Mouse (Mus musculus): ENCODE data around the gene Otx2. TPM values are rescaled to one million over a fixed set of nuclear protein-coding genes. Genes with fewer than 3 reads are reported as not detected.

Gene Otx2
- total RNA-seq, 2 experiments from 2014 or later = 0.52 to 1.4 TPM

DNA sequence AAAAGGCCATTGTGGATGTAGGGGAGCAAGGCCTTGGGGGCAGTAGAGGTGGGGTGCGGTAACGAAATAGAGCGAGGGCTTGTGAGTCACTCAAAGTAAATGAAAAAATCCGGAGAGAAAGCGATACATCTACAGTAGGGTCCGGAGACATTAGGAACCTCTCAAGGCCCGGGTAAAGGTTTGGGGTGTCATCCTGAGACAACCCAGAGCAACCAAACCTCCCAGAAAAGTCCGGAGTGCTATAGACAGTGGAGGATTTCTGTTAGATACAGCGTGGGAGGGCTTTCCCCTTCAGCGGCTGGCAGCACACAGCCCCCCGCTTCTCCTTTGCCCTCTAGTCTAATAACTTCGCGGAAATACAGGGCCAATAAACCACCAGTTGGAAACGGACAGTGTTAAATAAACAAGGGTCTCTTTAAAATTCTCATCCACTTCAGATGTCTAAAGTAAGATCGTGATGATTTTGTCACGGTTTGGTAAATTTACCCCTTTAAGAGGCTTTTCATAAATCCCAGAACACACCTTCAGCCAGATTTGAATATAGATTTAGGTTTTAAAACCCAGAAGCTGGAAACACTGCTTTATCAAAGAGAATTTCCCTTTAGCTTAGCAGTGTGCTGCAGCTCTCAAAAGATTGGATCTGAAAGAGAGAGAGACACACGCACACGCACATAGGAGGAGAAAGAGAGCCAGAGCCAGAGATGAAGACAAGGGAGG is 3.9 kb downstream of the Otx2 start:
- DNase-seq (ENCODE audit: extremely low spot score in 1 of 2, low spot score in 1 of 2) = no peak

DNA sequence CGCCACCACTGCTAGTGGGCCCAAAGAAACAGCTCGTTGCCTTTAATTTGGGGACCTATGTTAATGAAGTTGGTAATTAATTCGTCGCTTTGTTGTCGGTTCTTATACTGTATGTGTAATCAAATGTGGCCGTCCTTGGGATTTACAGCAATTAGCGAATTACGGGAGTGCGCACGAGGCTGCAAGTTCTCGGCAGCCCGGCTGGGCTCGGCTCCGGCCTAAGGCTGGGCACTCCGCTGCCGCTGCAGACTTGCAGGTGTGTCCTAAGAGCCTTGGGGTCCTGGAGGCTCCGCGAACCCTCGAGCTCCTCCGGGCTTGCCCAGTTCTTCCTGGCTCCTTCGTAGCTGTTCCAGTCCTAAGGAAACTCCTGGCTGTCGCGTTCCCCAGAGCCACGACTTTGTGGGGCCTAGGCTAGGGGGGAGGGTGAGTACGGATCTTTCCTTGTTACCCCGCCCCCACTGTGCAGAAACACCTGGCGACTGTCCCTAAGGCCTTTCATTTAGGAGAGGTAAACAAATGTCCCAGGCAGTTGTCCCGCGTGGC is 4.8 kb downstream of the Otx2 start:
- DNase-seq (ENCODE audit: extremely low spot score in 1 of 2, low spot score in 1 of 2) = no peak

- no peak for DNase-seq (ENCODE audit: extremely low spot score in 1 of 2, low spot score in 1 of 2)
Measured at GRCm38 (mm10) chr14:48668051-48668481, 5.6 kb downstream of the Otx2 start.

- DNase-seq (ENCODE audit: extremely low spot score in 1 of 2, low spot score in 1 of 2) = no peak
Measured at GRCm38 (mm10) chr14:48667396-48667795, 6.2 kb downstream of the Otx2 start.

GRCm38 (mm10) chr14:48666771-48667170 is 6.8 kb downstream of the Otx2 start:
- no peak for DNase-seq (ENCODE audit: extremely low spot score in 1 of 2, low spot score in 1 of 2)

DNA sequence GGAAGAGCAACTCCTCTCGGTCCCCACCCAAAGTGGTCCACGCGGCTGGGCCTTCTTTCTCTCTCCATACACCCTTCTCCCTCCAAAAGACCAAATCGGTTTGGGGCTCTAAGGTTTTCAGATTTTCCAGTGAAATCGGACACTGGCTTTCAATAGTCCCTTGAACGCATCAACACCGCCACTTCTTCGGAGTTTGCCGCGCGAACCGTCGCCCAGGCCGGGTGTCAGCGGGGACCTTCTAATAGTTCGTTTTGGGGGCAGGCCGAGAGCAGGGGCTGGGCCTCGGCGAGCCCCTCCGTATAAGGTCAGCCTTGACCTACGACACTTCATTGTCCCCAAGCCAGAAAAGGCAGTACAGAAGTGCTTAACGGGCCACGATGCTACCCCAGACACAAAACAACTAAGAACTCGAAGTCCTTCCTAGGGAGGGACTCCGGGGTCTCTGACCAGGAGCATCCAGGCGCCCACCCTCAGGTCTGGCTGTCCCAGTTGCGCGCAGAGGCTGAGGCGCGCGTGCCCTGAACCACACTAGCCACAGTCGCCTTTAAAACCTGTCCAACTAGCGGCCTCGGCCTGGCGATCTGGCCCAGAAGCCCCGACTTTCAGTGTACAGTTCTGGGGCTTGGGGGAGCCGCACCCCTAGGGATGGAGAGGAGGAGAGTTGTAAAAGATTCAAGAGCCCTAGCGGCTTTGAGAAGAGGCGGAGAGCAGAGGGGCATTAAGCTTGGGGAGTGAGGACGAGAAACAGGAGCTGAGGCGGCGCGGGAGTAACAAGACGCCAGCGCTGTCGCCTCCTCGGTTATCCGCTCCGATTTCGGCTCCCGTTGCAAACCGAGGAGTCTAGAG is 7.6 kb downstream of the Otx2 start:
- DNase-seq (ENCODE audit: extremely low spot score in 1 of 2, low spot score in 1 of 2) = no peak

GRCm38 (mm10) chr14:48664841-48665815 is 8.5 kb downstream of the Otx2 start:
- no peak for DNase-seq (ENCODE audit: extremely low spot score in 1 of 2, low spot score in 1 of 2)

DNA sequence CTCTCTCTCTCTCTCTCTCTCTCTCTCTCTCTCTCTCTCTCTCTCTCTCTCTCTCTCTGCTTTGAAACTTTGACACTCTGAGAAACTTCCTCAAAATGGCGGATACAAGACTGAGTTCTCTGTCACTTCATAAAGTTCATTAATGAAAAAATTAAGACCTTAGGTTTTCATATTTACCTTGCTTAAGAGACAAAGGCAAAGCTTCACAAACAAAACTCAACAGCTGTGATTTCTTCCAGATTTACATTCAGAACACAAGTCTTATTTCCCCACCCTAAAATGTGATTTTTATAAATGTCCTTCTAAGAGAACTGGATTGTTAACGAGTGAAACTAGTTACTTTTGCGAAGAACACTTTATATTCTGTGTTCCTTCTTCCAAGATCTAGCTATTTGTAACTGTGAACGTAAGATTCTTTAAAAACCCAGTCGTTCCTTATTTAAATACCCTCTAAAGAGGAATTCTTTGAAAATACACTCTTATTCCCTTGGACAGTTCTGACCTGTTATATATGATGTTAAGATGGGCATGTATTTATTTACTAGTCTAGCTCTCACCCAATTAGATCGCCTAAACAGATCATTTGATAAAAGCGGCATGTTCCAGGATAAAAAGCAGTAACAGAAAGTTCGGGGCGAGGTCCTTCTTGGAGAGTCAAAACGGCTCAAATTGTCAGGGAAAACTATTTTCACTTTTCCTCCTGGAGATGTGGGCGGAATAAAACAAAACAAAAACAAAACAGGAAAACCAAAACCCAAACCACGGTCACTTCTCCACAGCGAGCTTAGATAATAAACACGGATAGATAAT is 9.4 kb downstream of the Otx2 start:
- DNase-seq (ENCODE audit: extremely low spot score in 1 of 2, low spot score in 1 of 2) = no peak

- no peak for DNase-seq (ENCODE audit: extremely low spot score in 1 of 2, low spot score in 1 of 2)
Measured at GRCm38 (mm10) chr14:48663531-48663930, 10.1 kb downstream of the Otx2 start.

- DNase-seq (ENCODE audit: extremely low spot score in 1 of 2, low spot score in 1 of 2) = no peak
Measured at GRCm38 (mm10) chr14:48662568-48663236, 10.9 kb downstream of the Otx2 start.

GRCm38 (mm10) chr14:48661646-48662567 is 11.7 kb downstream of the Otx2 start:
- DNase-seq (ENCODE audit: extremely low spot score in 1 of 2, low spot score in 1 of 2) = no peak

DNA sequence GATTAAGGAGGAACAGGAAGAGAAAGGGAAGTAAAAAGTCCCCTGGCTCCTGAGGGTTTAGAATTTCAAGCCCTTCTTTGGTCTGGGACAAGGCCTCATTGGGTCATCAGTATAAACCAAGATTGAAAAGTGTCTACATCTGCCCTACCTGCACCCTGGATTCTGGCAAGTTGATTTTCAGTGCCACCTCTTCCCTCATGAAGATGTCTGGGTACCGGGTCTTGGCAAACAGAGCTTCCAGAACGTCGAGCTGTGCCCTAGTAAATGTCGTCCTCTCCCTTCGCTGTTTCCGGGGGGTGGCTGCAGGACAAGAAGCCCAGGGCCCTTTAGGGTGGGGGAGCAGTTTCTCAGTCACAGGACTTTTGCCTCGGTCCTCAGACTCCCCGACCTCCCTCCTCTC is 12.5 kb downstream of the Otx2 start:
- DNase-seq (ENCODE audit: extremely low spot score in 1 of 2, low spot score in 1 of 2) = no peak

GRCm38 (mm10) chr14:48660593-48660992 is 13.0 kb downstream of the Otx2 start:
- DNase-seq (ENCODE audit: extremely low spot score in 1 of 2, low spot score in 1 of 2) = no peak

DNA sequence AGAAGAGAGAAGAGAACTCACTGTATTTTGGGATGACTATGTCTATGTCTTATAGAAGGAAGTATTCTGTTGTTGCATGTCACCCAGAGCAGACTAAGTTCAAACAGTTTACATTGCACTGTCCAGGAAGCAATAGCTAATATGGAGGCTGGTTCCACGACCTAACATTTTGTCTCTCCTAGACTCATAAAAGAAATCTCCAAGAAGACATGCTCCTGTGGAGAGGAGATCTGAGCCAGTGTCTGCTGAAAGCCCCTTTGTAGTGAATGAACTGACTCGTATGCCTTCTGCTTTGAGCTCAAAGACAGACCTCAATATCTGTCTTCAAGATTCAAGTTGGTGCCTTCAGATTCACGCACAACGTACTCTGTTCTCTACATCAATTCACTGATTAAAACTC is 14.0 kb downstream of the Otx2 start:
- DNase-seq (ENCODE audit: extremely low spot score in 1 of 2, low spot score in 1 of 2) = no peak

DNA sequence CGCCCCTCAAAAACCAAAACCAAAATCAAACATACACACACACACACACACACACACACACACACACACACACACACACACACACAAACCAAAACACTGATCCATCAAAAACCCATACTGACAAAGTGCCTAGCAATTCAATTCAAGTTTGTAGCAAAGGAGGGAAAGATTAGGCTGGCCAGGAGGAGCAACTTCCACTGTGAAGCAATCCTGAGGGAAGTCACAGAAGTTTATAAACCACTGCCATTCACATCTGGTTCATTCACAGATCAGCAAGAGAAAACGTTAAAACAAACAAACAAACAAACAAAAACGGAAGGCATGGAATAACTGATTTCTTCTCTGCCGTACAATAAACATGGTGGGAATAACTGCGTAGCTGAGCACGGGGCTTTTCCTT is 16.4 kb downstream of the Otx2 start:
- DNase-seq (ENCODE audit: extremely low spot score in 1 of 2, low spot score in 1 of 2) = no peak

DNA sequence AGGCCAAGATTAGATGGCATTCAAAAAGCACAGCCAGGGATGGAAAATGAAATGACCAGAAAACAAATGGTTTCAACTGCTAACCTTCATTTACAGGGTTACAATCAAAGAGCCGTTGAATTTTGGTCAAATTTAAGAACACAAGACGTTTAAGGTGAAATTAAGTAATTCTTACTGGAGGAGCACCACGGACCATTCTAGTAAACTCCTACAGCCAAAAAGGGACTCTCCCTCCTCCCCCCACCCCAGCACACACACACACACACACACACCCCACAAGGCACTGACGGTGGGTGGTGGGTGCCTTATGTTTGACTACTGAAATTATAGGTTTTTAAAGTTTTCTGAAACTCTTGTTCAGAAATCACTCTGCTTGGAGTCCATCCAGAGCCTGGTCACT is 16.9 kb downstream of the Otx2 start:
- DNase-seq (ENCODE audit: extremely low spot score in 1 of 2, low spot score in 1 of 2) = no peak

GRCm38 (mm10) chr14:48655792-48656550 is 17.6 kb downstream of the Otx2 start:
- DNase-seq (ENCODE audit: extremely low spot score in 1 of 2, low spot score in 1 of 2) = no peak

Measured in layer of hippocampus, postnatal 25 days (tissue).